Mouse (Mus musculus) thymus, postnatal 0 days (tissue): ENCODE results near the gene Tubb4b. TPM values are rescaled to one million over a fixed set of nuclear protein-coding genes. Genes with fewer than 3 reads are reported as not detected.

Experiments used
- DNase-seq: peaks from one replicate; pipeline ENCODE4 v3.0.0-alpha.2; 2015; ENCODE audit warnings: low spot score
- polyA plus RNA-seq: library from polyadenylated mRNA; unstranded; fragments of >200 nt; fragmentation: Nextera tagmentation; extraction: Ambion mirVana; gene quantifications from 2 replicates; pipeline ENCODE4 v1.2.1, GENCODE M21; 2015

The Tubb4b gene
- polyA plus RNA-seq, 1 experiment from 2014 or later: 503 TPM

GRCm38 (mm10) chr2:25172629-25173028 is 51.9 kb downstream of the Tubb4b start:
- DNase-seq: no peak

Other genes starting within 250 kb of the Tubb4b start
- 175 and 188 TPM in 2 replicates for gene Mrpl41, start 249.6 kb downstream of the Tubb4b start, polyA plus RNA-seq
- 14.1 and 19.8 TPM in 2 replicates for gene Pnpla7, start 248.7 kb downstream of the Tubb4b start, polyA plus RNA-seq
- 14.3 and 16.5 TPM in 2 replicates for gene Nsmf, start 170.3 kb downstream of the Tubb4b start, polyA plus RNA-seq
- gene Entpd8, start 144.4 kb downstream of the Tubb4b start, polyA plus RNA-seq: 0.16 and 0.26 TPM in 2 replicates
- gene Noxa1, start 129.6 kb downstream of the Tubb4b start, polyA plus RNA-seq: 0.27 and 0.39 TPM in 2 replicates
- gene Nrarp, start 43.9 kb downstream of the Tubb4b start, polyA plus RNA-seq: 9.5 TPM in 2 replicates
- 23.5 and 25.6 TPM in 2 replicates for gene Tor4a, start 27.8 kb downstream of the Tubb4b start, polyA plus RNA-seq
- gene Nelfb, start 13.2 kb downstream of the Tubb4b start, polyA plus RNA-seq: 73.3 and 78.1 TPM in 2 replicates
- gene Stpg3, start 10.1 kb downstream of the Tubb4b start, polyA plus RNA-seq: 0.14 TPM in 1 of 2 replicates, not detected in the other
- gene Fam166a, start 6.0 kb downstream of the Tubb4b start, polyA plus RNA-seq: 0.34 TPM in 1 of 2 replicates, not detected in the other
- gene Slc34a3, start 9.7 kb upstream of the Tubb4b start, polyA plus RNA-seq: 0.05 TPM in 1 of 2 replicates, not detected in the other
- not detected in 2 replicates for gene Rnf224, start 12.1 kb upstream of the Tubb4b start, polyA plus RNA-seq
- 0.80 and 1.2 TPM in 2 replicates for gene Rnf208, start 17.6 kb upstream of the Tubb4b start, polyA plus RNA-seq
- gene Cysrt1, start 17.8 kb upstream of the Tubb4b start, polyA plus RNA-seq: 0.19 and 0.33 TPM in 2 replicates
- 3.4 and 4.9 TPM in 2 replicates for gene AL732309.1, start 22.2 kb upstream of the Tubb4b start, polyA plus RNA-seq
- 43.1 and 47.4 TPM in 2 replicates for gene Tmem203, start 30.7 kb upstream of the Tubb4b start, polyA plus RNA-seq
- gene Tprn, start 37.9 kb upstream of the Tubb4b start, polyA plus RNA-seq: 10.2 and 12.6 TPM in 2 replicates
- gene Ssna1, start 47.7 kb upstream of the Tubb4b start, polyA plus RNA-seq: 322 and 323 TPM in 2 replicates
- 71.5 and 80.6 TPM in 2 replicates for gene Anapc2, start 47.8 kb upstream of the Tubb4b start, polyA plus RNA-seq
- gene Tmem210, start 63.4 kb upstream of the Tubb4b start, polyA plus RNA-seq: not detected in 2 replicates
- 1.4 and 3.6 TPM in 2 replicates for gene Lrrc26, start 65.2 kb upstream of the Tubb4b start, polyA plus RNA-seq
- 0.12 and 0.21 TPM in 2 replicates for gene Grin1, start 94.5 kb upstream of the Tubb4b start, polyA plus RNA-seq
- gene Man1b1, start 107.6 kb upstream of the Tubb4b start, polyA plus RNA-seq: 37.1 and 40.7 TPM in 2 replicates
- gene Dpp7, start 131.7 kb upstream of the Tubb4b start, polyA plus RNA-seq: 8.7 and 9.1 TPM in 2 replicates
- gene Uap1l1, start 141.0 kb upstream of the Tubb4b start, polyA plus RNA-seq: 21.3 and 24.6 TPM in 2 replicates
- gene Sapcd2, start 147.6 kb upstream of the Tubb4b start, polyA plus RNA-seq: 22.8 and 25.4 TPM in 2 replicates
- 7.6 and 9.0 TPM in 2 replicates for gene Entpd2, start 171.2 kb upstream of the Tubb4b start, polyA plus RNA-seq
- gene Npdc1, start 174.6 kb upstream of the Tubb4b start, polyA plus RNA-seq: 6.3 and 7.2 TPM in 2 replicates
- 1.4 and 1.8 TPM in 2 replicates for gene Fut7, start 198.6 kb upstream of the Tubb4b start, polyA plus RNA-seq
- gene Abca2, start 204.0 kb upstream of the Tubb4b start, polyA plus RNA-seq: 3.3 and 4.7 TPM in 2 replicates
- 3.6 and 4.7 TPM in 2 replicates for gene Clic3, start 232.1 kb upstream of the Tubb4b start, polyA plus RNA-seq
- 72.4 and 83.3 TPM in 2 replicates for gene Paxx, start 236.4 kb upstream of the Tubb4b start, polyA plus RNA-seq
- gene Ptgds, start 245.3 kb upstream of the Tubb4b start, polyA plus RNA-seq: 6.3 TPM in 2 replicates